Mouse (Mus musculus): ENCODE results near the gene Sox13. TPM values are rescaled to one million over a fixed set of nuclear protein-coding genes. Genes with fewer than 3 reads are reported as not detected.

Sox13 gene
- total RNA-seq, 2 experiments from 2014 or later = 10.1 to 15.9 TPM

- DNase-seq = no peak
These were observed 7.0 kb upstream of the Sox13 start for GRCm38 (mm10) chr1:133431133-133431532.

- DNase-seq = no peak
These were observed 467 bp upstream of the Sox13 start for GRCm38 (mm10) chr1:133424547-133425140.

DNA sequence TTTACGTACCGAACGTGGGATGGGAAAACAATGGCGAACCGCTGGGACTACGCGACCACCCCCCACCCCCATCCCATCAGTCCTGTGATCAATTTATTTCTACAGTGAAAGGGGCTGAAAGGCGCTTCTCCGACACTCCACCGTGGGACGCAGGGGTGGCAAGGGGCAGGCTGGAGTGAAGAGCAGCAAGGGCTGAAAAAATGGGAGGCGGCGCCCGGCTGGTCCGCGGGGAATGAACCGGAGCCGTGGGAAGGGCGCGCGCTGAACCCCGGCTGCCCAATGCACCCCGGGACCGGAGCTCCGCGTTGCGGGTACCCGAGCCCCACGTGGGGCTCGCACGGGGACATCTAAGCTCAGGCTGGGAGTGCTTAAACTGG, 1.0 kb downstream of the Sox13 start:
- peak; percentile 39 for DNase-seq

- no peak for DNase-seq
These were observed 1.5 kb downstream of the Sox13 start for GRCm38 (mm10) chr1:133422615-133423161.

- no peak for DNase-seq
These were observed 2.1 kb downstream of the Sox13 start for GRCm38 (mm10) chr1:133421975-133422570.

- DNase-seq = no peak
These were observed 3.1 kb downstream of the Sox13 start for GRCm38 (mm10) chr1:133421061-133421460.

DNA sequence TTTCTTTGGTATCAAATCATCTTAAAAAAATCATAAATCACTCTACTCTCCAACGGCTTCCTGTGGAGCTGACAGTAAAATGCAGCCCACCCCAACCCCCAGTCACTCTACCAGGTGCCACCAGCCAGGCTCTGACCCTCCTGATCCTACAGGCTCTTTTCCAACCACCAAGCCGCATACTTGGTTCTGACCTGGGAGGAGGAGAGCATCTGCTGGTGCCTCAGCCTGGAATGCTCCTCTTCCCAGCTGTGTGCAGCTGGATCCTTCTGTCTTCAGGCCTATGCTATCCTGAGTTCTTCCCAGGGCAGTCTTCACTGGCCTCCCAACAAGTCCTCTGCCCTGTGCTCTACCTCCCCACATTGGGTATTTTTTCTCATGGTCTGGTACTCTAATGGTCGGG, 3.7 kb downstream of the Sox13 start:
- no peak for DNase-seq

- no peak for DNase-seq
These were observed 4.9 kb downstream of the Sox13 start for GRCm38 (mm10) chr1:133419178-133419834.

GRCm38 (mm10) chr1:133418164-133418800, 5.9 kb downstream of the Sox13 start:
- DNase-seq = peak; percentile 63

GRCm38 (mm10) chr1:133417539-133417938, 6.6 kb downstream of the Sox13 start:
- DNase-seq = no peak

DNA sequence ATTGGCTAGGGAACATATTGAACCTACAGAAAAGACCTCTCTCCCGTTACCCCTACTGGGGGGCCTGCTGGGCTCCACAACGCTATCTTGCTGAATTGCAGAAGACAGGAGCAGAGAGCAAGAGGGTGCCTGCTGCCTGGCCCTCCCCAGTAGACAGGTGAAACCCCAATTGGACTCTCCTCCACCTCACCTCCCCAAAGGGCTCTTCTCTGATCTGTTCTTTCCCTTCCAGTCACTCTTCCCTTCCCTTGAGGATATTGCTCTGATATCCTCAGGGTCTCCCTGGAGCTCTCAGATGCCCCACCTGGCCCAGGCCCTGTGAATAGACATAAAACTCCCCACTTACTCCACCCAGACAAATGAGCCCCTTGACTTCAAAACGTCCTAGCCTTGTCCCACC, 7.1 kb downstream of the Sox13 start:
- DNase-seq = no peak

DNA sequence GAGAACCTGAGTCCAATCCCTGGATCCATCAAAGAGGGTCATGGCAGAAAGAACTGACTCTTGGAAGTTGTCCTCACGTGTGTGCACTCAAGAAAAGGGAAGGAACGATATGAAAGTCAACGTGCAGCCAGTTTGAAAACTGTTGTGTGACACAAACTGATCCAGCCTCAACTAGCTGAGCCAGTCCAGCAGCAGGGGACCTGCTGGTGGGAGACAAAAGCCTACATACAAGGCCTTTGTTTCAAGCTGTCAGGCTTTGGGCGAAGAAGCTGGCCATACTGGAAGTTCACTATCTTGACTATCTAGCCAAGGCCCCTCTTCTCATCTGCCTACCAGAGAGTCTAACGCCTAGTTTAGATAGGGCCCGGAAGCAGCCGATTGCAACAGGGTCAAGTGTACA, 7.7 kb downstream of the Sox13 start:
- DNase-seq = no peak

- no peak for DNase-seq
These were observed 8.7 kb downstream of the Sox13 start for GRCm38 (mm10) chr1:133415505-133415904.

- no peak for DNase-seq
These were observed 9.1 kb downstream of the Sox13 start for GRCm38 (mm10) chr1:133415086-133415485.

DNA sequence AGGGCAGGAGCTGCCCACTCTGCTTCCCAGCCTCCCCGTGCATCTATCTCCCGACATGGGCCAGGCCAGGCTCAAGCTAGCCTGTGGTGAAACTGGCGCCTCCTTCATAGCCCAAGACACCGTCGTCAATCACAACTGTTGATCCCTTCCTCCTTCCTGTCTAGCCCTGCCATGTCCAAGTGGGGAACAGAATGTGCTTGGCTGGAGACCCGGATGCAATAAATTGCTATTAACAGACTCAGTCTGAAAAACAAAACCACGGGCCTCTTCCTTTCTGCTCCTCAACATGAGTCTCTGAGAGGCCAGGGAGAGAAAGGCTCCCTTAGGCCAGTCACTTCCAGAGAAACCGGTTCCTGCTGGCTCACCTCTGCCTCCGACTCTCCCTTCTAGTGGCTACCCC, 11.2 kb downstream of the Sox13 start:
- DNase-seq = no peak

DNA sequence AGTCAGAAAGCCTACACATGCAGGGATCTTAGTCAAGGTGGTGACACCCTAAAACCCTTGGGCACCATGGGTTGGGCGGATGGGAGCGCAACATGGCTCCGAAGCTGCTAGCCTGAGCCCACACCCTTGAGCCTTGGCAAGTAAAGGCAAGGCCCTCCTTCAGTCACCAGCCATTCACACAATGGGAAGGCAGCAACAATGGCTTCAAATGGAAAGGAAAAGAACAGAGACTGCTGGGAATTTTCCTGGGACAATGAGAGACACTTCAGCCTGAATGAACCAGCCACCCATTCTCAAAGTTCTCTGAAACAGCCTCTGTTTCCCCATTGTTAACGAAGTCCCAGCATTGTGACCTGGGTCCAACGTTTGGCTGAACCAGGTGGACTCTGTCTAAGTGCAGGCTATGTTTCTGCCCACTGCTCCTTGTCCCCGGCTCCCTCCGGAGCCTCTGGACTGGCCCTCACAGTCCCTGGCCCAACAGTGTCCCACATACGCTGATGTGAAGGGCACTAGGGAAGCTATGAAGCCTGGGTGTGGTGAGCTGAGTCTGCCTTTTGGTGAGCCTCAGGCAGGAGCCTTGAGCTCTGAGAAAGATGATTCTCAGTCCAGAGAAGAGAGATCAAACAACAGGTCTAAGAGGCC, 12.6 kb downstream of the Sox13 start:
- DNase-seq = no peak

- no peak for DNase-seq
These were observed 14.4 kb downstream of the Sox13 start for GRCm38 (mm10) chr1:133409786-133410185.

- no peak for DNase-seq
These were observed 15.2 kb downstream of the Sox13 start for GRCm38 (mm10) chr1:133408880-133409516.

DNA sequence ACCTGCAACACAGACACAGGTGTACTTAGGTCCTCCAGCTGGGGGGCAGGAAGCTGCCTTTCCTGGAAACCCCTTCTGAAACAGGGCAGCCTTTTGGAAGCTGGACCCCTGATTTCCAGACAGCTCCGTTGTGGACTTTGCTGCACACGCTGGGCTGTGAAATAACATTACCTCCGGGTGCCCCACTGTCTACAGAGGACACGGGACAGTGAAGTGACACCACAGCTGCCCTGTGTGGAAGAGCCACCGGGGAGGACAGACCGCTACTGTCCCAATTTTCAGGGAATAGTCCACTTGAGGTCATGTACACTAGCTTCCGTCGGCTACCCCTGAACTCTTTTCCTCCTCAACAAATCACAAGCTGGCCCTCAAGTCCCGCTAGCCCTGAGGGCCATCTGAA, 15.9 kb downstream of the Sox13 start:
- no peak for DNase-seq

DNA sequence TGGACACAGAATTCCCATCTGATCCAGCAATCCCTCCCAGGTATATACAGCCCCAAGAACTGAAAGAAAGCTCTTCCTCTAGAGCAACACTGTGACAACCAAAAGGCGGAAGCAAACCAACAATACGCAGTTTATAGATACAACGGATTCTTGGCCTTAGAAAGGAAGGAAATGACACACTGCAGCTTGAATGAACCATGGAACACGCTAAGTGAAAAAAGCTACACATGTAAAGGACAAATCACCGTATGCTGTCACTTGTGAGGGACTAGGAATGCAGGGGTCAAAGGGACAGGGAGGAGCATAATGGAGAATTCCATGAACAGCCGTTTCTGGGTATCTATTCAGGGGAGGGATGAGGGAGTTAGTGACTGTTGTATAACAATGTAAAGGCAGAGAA, 16.7 kb downstream of the Sox13 start:
- DNase-seq = no peak

- DNase-seq = no peak
These were observed 17.6 kb downstream of the Sox13 start for GRCm38 (mm10) chr1:133406614-133407013.

DNA sequence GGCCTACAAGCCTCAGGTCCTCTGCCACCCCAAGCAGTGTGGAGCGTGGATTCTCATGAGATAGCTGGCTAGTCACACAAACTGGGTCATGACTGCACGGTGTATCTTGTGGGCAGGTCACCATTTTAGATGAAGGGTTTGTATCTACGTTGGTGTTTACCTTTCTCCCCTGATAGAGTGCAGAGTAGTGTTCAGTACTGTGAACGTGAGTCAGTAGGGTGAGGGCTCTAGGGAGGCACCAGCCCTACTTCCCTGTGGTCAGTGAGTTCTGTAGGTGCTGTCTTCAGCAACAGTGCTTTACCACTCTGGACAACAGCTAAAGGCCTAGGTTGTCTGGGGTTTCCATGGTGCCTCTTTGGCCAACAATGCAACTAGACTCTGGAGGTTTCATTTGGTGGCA, 20.2 kb downstream of the Sox13 start:
- no peak for DNase-seq

Data from gastrocnemius, postnatal 10 days (tissue).